Mouse (Mus musculus) thymus, adult 2 months (tissue): Measurements from ENCODE around the gene Nifk. TPM values are rescaled to one million over a fixed set of nuclear protein-coding genes. Genes with fewer than 3 reads are reported as not detected.

ENCODE experiments used
- DNase-seq: peaks from one replicate; pipeline ENCODE4 v3.0.0; 2021
- H3K27ac ChIP-seq: fragments of 200-500 bp; 2 replicates; pipeline ENCODE4 v1.5.1; 2012; ENCODE audit warnings: low read length, control low read depth; ENCODE audit not compliant: control insufficient read depth, insufficient read depth
- H3K27me3 ChIP-seq: fragments of 200-500 bp; 2 replicates; pipeline ENCODE4 v1.6.1; 2012; ENCODE audit warnings: mild to moderate bottlenecking, low read length, moderate library complexity, mixed read lengths; ENCODE audit not compliant: control insufficient read depth, insufficient read depth
- H3K36me3 ChIP-seq: fragments of 200-500 bp; 2 replicates; pipeline ENCODE4 v1.6.1; 2012; ENCODE audit warnings: mild to moderate bottlenecking, low read length, moderate library complexity; ENCODE audit not compliant: control insufficient read depth, insufficient read depth
- H3K4me1 ChIP-seq: fragments of 200-500 bp; replicated peaks from 2 replicates; pipeline ENCODE4 v1.6.1; 2012; ENCODE audit warnings: low read length; ENCODE audit not compliant: control insufficient read depth, insufficient read depth
- H3K4me3 ChIP-seq: fragments of 200-500 bp; 2 replicates; pipeline ENCODE4 v1.5.1; 2012; ENCODE audit warnings: mild to moderate bottlenecking, low read length, control low read depth, moderate library complexity; ENCODE audit not compliant: control insufficient read depth, insufficient read depth
- CTCF ChIP-seq: fragments of 200-500 bp; IDR thresholded peaks from 2 replicates; pipeline ENCODE4 v1.5.1; 2012; ENCODE audit warnings: mild to moderate bottlenecking, control low read depth, low read length, moderate library complexity, borderline replicate concordance; ENCODE audit not compliant: control insufficient read depth, poor library complexity, insufficient read depth; ENCODE audit errors: extremely low read depth
- POLR2A ChIP-seq: fragments of 200-500 bp; IDR thresholded peaks from 2 replicates; pipeline ENCODE4 v1.6.1; 2012; ENCODE audit warnings: mild to moderate bottlenecking, low read length, control low read depth, moderate library complexity; ENCODE audit not compliant: control insufficient read depth, poor library complexity, insufficient read depth; ENCODE audit errors: extremely low read depth
- WGBS: fragments of 180-500 bp; shearing (Covaris S2); methylation state at CpG from one replicate; pipeline ENCODE4 v1.1.7; 2018; 5-methylcytosine and 5-hydroxymethylcytosine counted together
- polyA plus RNA-seq: library from polyadenylated mRNA; depleted of rRNA; stranded (reverse); fragments of >200 nt; gene quantifications from 2 replicates; pipeline ENCODE4 v1.2.3, GENCODE M21; 2012

The Nifk gene
- polyA plus RNA-seq, 1 experiment: 11.3 TPM

- Histone ChIP-seq H3K4me1 (no peaks in the 10 kb centered on the region), H3K27me3 (no peaks in the 10 kb centered on the region), H3K4me3 (no peak overlapping the region), H3K36me3 (no peaks in the 10 kb centered on the region), H3K27ac (no peak overlapping the region)
- 62% methylated on average over 6 of the region's 6 CpGs for WGBS
- TF ChIP-seq CTCF (no peak), POLR2A (no peak)
- DNase-seq: no peak
Measured at GRCm38 (mm10) chr1:118343649-118344435, 22.2 kb downstream of the Nifk start.

GRCm38 (mm10) chr1:118349922-118350321, 28.3 kb downstream of the Nifk start:
- WGBS: 85% methylated on average over 3 of the region's 3 CpGs
- DNase-seq: no peak
- Histone ChIP-seq H3K4me3 (no peak overlapping the region), H3K27me3 (no peaks in the 10 kb centered on the region), H3K27ac (no peak overlapping the region), H3K36me3 (no peaks in the 10 kb centered on the region), H3K4me1 (no peaks in the 10 kb centered on the region)
- no peak for TF ChIP-seq CTCF

GRCm38 (mm10) chr1:118359071-118359761, 37.6 kb downstream of the Nifk start:
- 85% methylated on average over 6 of the region's 6 CpGs for WGBS
- H3K4me1 ChIP-seq: no peaks in the 10 kb centered on the region
- TF ChIP-seq CTCF (no peak), POLR2A (no peak)
- no peak for DNase-seq
- H3K27me3 ChIP-seq: no peaks in the 10 kb centered on the region
- H3K36me3 ChIP-seq: no peaks in the 10 kb centered on the region
- H3K27ac ChIP-seq: no peak overlapping the region
- no peak overlapping the region for H3K4me3 ChIP-seq

- WGBS: 98% methylated on average over 1 of the region's 1 CpGs
- TF ChIP-seq POLR2A: no peak
- TF ChIP-seq CTCF: no peak
- H3K4me1 ChIP-seq: no peaks in the 10 kb centered on the region
- H3K4me3 ChIP-seq: no peak overlapping the region
- H3K27me3 ChIP-seq: no peaks in the 10 kb centered on the region
- no peak for DNase-seq
- H3K36me3 ChIP-seq: no peaks in the 10 kb centered on the region
- no peak overlapping the region for H3K27ac ChIP-seq
Measured at GRCm38 (mm10) chr1:118367970-118368369, 46.3 kb downstream of the Nifk start.

GRCm38 (mm10) chr1:118368721-118369461, 47.3 kb downstream of the Nifk start:
- H3K4me1 ChIP-seq: no peaks in the 10 kb centered on the region
- 85% methylated on average over 3 of the region's 3 CpGs for WGBS
- no peaks in the 10 kb centered on the region for H3K36me3 ChIP-seq
- H3K27me3 ChIP-seq: no peaks in the 10 kb centered on the region
- TF ChIP-seq POLR2A: no peak
- no peak for DNase-seq
- H3K4me3 ChIP-seq: no peak overlapping the region
- no peak overlapping the region for H3K27ac ChIP-seq

GRCm38 (mm10) chr1:118377784-118378183, 56.1 kb downstream of the Nifk start:
- no peaks in the 10 kb centered on the region for H3K36me3 ChIP-seq
- TF ChIP-seq CTCF: no peak
- no peak for TF ChIP-seq POLR2A
- no peak for DNase-seq

More at GRCm38 (mm10) chr1:118377784-118378183, 56.1 kb downstream of the Nifk start:
- no peaks in the 10 kb centered on the region for H3K4me1 ChIP-seq
- no peak overlapping the region for H3K4me3 ChIP-seq
- 84% methylated on average over 5 of the region's 5 CpGs for WGBS
- H3K27me3 ChIP-seq: no peaks in the 10 kb centered on the region
- no peak overlapping the region for H3K27ac ChIP-seq
